Mouse (Mus musculus) adrenal gland, adult 8-10 months (tissue): ENCODE measurements around the gene Pitpnb. TPM values are rescaled to one million over a fixed set of nuclear protein-coding genes. Genes with fewer than 3 reads are reported as not detected.

Source experiments
- DNase-seq: peaks from one replicate; pipeline ENCODE4 v3.0.0; 2022
- total RNA-seq, 4 experiments: library from RNA; stranded (reverse); gene quantifications; 2 replicates each; pipeline ENCODE4 v1.2.4; 2022

The Pitpnb gene
- total RNA-seq, 4 experiments from 2014 or later, result 71.1 to 88.0 (median 80.4) TPM

DNA sequence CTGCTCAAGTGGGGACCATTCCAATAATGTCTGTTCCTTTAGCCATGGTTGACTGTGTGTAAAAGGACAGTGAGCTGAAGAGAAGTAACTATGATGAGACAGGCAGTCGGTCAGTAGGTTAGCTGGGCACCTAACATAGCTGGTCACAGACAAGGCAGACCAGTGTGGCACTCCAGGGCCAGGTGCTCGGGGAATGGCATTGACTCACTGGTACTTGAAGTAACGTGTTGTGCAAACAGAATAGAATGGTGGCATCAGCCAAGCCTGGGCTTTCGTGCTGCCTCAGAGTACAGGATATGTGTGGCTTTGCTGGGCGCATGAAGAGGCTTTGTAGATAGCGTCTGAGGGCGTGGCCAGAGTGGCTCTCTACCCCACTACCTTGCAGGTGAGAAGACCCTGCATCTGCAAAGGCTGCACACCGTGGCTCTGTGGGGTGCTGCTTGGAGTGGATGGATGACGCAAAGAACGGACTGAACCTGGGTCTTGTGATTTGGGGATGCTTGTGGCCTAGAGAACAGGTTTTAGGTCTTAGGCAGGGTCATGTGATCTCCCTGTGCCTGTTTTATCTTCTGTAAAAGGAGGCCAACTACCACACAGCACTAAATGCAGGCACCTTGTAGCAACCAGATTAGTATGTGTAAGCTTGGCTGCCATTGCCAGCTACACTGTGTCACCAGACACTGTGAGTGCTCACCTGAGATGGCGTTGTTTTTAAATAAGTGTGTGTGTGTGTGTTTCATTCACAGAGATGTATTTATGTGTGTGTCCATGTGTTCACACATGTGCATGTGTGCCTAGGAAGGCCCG is 26.5 kb downstream of the Pitpnb start:
- no peak for DNase-seq

DNA sequence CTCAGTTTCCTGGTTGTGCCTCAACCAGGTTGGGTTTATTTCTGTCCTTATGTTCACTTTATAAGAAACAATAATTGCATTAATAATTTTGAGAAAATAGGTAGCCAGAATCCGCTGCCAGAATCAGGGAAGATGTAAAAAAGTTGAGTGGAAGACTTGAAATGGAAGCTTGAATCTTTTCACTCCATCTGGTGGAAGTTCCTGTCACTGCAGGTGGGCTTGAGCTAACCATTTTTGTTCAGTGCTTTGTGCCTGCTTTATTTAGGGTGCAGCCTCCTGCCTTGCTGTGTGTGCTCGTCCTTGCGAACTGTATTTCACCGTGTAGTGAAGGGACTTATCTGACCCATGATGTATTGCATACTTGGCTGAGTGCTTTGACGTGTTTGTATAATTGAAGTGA is 30.0 kb downstream of the Pitpnb start:
- DNase-seq, result no peak

DNA sequence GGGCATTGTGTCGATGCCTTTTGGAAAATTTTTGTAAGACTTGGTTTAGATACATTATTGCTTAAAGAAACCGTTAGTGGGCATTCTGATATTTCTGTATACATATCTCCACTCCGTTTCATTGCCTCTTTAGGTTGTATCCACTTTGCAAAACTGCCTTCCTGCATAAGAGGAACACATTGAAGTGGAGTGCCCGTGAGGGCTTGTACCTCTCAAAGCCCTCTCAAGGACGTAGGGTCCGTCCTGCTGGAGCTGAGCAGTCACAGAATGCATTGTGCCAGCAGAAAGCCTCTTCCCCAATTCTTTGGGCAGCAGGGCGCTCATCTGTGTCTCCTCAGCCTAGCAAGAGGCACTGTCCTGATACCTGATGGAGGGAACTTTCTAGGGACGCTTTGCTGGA is 30.5 kb downstream of the Pitpnb start:
- DNase-seq, result no peak

DNA sequence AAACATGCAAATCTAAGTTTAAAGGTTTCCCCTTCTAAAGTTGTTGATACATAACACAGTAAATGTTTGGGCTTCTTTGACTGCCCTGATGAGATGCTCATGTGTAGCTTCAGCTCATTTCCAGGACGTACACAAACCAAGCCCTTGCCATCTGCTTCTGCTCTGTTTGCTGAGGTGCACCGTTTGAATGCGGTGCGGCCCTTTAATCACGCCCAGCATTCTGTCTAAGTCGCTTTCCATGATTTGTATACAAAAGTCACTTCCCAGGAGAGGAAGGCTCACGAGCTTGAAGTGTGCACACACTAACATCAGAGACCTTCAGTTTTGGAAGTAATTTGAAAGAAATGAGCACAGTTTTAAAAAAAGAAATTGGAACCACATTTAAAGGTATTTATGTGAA is 31.3 kb downstream of the Pitpnb start:
- DNase-seq, result no peak

DNA sequence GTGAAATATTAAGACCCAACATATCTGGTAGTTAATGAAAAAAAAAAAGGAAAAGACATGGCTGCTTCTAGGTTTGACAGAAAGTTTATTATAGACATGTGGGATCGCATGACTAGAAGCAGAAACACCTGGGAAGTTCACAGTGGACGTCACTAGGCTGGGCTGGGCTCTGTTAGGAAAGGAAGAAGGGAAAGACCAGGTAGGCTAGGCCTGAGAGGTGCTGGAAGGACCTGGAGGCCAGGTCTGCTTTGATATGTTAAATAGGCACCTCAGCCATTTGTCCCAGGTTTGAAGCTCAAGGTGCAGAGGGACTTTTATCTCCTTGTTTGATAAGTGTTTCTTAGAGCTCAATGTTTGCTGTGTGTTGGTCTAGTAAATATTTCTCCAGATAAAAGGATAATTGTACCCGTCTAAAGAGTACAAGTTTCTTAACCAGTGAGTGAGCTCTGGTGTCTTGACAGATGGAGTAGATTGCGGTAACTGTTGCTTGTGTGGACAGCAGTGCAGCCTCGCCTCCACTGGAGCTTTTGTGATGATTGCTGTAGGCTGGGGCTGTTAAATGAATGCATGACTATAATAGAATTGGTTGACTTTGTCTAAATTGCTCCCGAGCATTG is 33.0 kb downstream of the Pitpnb start:
- DNase-seq, result no peak

DNA sequence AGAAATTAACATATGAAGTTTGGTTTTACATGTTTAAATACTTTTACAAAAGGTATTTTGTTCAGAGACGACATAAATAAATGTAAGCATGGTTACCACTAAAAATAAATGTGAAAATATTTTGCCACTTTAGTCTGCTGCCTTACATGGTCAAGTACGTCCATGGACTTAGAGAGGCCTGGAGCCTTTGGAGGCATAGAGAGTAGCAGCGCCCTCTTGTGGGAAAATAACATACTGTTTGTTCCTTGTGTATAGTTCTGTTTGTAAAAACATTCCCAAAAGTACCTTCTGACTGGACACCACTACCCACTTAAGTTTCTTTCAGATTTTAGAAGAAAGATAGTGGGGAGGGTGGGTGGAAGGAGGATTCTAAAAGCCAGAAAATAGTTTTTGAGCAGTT is 34.0 kb downstream of the Pitpnb start:
- DNase-seq, result no peak

DNA sequence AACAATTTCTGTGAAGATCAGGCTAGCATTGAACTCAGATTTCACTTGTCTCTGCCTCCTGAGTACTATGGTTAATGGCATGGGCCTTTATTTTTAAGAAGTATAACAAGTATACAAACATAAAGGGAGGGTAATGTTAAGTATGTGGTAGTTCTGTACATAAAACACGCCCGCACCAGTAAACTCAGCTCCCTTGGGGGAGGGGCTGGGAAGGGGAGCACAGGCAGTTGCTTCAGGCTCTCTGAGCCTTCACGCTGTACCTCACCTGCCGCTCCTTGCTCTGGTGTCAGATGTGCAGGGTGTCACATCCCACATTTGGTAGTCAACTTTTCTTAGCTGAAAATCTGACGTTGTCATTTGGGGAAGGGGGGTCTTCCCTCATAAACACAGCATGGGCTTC is 35.6 kb downstream of the Pitpnb start:
- no peak for DNase-seq

DNA sequence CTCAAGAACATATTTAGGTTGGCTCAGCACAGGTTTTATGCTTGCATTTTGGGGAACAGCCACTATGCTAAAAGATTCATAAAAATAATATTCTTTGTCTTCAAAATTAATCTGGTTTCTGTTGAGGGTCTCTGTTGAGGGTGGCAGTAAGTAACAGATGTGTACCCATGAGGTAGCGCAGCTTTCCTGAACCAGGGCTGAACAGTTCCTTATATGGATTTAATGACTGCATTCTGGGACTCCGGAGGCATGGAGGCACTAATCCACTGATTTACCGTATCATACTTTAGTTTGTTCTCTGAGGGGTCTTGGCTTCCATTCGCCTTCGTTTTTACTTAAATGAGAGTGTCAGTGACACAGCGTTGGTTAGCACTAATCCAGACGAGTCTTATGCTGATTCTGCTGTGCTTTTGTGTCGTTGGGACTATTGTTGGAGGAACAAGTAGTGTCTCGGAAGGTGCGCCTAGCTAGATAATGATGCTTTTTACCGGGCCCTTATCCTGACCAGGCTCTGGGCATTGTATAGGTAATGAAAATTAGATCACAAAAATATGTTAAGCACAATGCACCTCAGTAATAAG is 37.5 kb downstream of the Pitpnb start:
- no peak for DNase-seq

DNA sequence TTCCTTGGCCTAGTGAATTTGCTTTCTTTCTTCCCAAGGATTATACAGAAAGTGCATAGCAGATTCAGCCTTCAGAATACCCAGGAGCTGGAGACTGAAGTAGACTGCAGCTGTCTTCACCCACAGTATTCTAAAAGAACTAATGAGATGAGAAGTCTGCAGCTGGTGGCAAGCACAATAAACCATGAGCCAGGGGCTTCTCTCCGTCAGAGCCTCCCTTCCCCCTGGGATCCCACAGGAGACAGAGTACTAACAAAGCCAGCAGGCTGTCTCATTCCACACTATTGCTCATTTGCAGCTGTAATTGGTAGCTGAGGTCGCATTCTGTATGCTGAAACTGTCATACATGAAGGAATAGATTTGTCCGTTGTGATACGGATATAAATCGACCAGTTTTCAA is 38.0 kb downstream of the Pitpnb start:
- no peak for DNase-seq

DNA sequence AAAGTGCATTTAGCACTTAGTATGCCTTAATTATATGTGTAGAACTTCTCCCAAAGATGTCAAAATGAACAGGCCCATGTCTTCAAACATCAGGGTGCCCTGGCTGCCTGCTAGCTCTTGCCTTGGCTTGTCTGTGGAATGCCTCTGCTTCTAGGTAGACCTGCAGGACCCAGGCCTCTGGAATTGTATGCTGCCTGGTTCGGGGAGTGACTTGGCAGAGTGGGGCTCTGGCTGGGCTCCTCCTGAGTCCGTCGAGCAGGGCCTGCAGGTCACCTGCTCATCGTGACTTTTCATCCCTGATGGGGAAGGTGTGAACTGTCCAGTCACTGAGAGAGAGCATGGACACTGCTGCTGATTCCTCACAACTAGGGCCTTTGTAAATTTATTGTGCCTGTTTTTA is 45.1 kb downstream of the Pitpnb start:
- DNase-seq, result no peak

DNA sequence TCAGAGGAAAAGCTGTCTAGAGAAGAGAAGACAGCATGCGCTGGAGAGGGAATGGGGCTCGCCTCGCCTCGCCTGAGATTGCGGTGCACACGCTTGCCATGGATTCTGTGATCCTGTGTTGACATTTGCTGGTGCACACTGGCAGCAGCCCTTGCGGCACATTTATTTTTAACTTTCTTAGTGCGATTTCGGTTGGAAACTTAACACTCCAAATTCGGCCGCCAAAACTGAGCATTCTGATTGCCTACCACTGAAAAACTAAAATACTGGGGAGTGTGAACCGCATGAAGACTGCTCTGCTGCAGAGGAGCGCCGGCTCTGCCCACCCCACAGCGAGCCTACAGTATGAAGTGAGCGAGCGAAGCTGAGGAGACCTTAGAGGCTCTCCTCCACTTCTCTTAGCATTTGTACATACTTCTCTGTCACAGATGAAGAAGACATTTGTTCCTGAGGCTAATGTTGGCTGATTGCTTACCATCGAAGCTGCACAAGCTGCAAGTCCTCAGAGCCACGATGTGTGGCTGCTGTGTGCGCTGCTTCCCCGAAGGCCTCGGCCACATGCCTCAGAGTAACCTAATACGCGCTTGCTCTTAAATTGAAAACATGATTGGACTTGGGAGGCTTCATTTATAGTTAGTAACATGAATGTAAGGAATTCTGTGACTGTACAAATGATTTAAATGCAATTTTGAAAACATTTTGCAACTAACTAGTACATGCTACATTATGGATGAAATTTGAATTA is 45.9 kb downstream of the Pitpnb start:
- no peak for DNase-seq

DNA sequence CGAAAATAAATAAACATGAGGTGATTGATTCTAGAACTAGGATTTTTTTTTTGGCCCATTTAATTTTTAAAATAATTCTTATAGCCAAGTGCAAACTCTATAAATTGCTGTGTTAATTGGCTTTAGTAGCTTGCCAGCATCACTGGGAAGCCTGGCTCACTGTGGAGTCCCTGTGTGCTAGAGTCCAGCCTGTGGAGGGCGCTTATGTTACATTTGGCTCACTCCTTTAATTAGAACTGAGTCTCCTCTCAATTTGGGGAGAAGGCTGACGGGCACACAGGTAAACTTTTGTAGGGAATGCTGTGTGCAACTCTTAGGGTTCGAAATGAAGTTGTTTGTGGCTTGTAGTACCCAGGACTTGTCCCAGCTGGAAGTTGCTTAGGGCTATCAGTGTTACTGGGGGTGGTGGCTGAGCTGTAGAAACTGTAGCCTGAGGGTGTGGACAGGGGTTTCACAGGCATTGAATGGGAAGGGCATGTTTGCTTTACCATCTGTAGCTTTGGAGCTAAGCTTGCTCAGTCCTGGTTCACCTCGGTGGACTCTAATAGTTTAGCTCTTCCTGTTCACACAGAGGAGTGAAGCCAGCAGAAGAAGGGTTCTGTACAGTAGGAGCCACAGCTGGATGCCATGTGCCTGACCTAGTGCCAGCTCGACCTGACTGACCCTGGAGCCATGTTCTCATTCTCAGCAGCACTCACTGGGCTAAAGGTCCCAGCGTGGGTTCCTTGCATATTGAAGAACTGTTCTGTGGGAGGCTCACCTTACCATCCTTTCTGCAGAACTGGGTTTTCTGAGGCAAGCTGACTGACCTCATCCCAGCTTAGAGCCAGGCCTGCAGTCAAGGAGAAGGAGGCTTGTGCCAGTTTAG is 47.8 kb downstream of the Pitpnb start:
- DNase-seq, result no peak

DNA sequence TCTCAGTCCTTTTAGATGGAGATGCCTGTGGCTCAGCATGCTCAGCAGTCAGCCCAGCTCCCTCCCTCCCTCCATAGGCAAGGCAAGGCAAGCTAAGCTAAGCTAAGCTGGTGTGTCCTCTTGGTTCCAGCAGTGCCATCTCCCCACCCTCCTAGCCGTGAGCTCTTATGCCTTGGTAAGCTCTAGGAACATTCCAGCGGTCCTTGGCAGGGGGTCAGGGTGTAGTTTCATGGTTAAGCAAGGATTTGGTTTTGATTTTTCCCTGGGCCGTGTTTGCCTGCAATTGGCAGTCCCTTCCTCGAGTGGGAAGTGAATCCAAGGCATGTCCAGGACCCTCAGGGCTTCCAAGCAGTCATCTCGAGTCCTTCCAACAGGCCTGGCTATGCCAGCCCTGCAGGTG is 52.8 kb downstream of the Pitpnb start:
- no peak for DNase-seq

DNA sequence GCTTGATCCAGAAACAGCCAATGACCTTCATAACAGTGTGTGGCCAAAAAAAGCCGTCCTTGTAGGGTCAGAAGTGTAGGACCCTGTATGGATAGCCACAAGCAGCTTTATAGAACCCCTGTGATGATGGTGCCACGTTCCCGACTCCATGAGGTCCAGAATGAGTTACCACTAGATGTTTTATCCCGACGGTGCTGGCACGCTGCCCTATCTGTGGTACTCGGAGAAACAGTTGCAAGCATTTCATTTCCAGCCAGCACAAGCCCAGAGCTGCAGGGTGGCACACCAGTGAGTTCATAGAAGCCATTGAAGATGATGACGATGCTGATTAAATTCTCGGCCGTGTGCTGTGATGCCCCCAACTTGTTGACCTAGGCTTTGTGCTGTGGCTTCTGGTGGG is 60.3 kb downstream of the Pitpnb start:
- no peak for DNase-seq

DNA sequence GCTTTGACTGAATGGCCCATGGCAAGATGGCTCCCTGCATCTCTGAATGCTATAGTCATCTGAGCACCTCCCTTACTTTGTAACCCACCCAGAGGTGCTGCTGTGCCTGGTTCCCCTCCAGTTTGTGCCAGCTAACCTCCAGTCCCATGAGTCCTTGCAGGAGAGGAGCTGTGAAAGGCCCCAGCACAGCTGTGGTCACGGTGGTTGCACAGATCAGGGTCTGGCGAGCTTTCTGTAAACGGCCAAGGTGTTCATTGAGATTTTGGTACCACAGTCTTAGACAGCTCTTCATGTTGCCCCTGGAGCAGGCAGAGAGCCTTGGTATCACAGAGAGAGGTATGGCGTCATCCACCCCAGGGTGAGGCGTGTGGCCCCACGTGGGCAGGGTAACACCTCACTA is 60.9 kb downstream of the Pitpnb start:
- no peak for DNase-seq

DNA sequence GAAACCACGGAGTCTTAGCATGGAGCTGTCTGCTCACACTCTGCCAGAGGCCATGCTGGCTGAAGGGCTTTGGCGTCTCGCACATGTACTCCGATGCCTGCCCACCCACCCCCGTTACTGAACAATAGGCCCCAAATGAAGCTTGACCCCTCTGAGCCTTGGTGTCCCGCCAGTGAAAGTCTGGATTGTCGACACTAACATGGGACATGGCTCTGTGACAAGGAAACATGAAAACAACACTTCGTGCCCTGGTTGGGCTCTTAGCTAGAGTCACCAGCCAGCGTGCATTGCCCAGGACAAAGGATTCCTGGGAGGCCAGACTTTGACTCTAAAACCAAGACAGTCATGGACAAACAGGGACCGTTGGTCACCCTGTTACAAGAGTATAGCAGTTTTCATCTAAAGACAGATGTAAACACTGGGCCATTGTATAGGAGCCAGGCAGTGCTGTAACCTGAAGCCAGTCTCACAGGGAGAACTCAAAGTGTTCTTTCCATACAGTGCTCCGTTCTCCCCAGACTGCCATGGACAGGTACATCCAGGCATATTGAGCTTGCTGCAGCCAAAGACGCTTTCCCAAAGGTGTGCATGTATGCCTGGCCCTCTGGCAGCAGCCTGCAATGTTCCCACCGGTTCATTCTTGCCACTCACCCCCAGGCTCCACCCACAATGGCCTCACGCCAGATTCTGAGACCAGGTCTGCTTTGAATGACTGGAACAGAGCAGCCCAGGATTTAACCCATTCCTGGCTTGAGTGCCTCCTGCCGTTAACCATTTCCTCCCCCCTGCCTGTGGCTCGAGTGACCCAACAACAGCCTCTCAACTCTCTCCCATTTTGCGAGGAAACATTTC is 63.0 kb downstream of the Pitpnb start:
- DNase-seq, result peak; percentile 45

DNA sequence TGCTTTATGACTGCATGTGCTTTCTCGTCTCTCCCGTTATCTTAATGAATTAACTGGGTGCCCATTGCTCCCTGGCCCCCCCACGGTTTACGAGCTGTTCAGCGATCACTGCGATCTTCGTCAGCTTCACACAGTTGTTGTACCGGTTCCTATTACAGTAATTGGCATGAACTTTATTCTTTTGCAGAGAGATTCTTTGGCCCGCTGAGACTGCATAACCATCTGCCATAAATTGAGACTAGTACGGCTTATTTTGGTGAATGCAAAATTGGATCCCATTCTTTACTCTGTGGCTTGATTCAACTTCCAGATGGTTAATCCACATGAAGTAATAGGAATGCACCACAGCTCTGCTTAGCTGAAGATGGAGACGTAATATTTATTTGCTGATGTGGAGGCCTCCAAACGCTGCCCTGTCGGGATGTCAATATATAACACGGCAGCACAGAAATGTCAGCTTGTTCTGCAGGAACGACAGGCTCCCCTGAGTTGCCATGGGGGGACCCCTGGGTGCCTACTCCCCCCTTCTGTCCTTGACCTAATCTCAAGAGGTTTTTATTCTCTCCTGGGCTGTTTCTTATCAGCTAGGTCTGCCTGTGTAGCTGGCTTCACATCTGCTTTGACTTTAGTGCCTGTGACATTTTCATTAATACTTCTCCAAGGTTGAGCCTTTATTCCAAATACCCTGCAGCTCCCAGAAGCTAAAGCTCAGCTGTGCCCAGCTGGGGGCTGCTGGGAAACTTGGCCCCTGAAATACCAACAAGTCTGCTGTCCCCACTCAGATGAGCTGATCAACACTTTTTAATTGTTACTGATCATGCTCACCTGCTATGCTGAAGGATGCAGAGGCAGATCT is 63.9 kb downstream of the Pitpnb start:
- DNase-seq, result no peak

DNA sequence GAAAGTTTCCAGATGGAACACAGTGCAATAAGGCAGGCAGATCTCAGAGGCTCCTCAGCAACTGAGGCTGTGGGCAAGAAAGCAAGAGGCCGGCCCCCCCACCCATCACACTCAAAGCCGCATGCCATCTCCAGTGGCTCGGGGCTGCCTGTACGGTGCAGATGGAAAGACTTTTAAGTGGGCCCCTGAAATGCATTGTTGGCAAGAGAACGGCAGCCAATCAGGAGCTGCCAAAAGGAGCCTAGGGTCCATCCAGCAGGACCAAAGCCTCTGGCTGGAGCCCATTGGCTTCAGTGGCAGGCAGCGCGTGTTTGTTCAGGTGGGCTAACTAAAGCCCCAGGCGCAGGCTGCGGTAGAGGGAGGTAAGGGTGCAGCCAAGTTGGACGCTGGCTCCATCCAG is 65.2 kb downstream of the Pitpnb start:
- DNase-seq, result no peak

DNA sequence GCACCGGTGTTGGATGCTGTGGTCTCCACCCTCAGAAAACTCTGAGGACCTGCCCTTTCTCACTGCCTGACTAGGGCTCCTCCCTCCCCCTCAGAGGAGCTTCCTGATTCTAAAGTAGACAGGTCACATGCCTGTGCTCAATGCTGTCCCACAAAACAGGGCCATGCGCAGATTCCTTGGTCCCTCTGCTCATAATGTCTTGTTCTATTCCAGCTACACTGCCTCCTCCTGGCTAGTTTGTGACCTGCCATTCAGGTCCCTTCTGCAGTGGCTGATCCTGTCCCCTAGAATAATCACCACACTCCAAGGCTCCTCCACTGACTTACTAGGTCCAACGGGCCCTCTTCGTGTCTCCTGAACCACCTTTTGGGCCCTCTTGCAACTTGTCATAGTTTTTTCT is 65.6 kb downstream of the Pitpnb start:
- DNase-seq, result no peak

DNA sequence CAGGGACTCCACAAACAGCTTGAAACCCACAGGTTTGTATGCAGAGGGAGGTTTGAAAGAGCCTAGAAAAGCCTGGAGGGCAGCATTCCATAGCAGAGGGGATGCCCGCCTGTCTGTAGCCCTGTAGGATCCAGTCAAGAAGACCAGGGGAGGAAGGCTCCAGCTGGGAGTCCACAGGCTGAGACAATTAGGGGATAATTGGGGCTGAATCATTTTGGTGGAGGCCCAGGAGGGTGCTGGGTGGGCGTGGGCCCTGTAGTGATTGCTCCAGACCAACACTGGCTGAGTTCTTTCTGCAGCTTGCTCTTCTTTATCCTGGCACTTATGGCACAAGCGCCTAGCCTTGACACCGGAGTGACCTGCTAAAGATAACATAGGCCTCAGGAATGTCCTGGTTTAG is 67.9 kb downstream of the Pitpnb start:
- no peak for DNase-seq
